Mouse (Mus musculus) gastrocnemius, postnatal 25 days (tissue): ENCODE results near the gene Pwwp2a. TPM values are rescaled to one million over a fixed set of nuclear protein-coding genes. Genes with fewer than 3 reads are reported as not detected.
A peak's percentile ranks its signal among the peaks of the same experiment; 100 is the strongest.

ENCODE experiments used
- DNase-seq: peaks from one replicate; pipeline ENCODE4 v3.0.0; 2022
- long read RNA-seq, 2 experiments: library from polyadenylated mRNA; stranded (forward); transcript quantifications; one replicate each; pipeline ENCODE4 v2.0.0; 2021
- total RNA-seq, 2 experiments: library from RNA; stranded (reverse); gene quantifications; 1 replicate in 1 of 2; 2 replicates in 1 of 2; pipeline ENCODE4 v1.2.3; 2021

Pwwp2a gene
- 10 to 100 TPM; 10.9 to 11.0 TPM for total RNA-seq
- long read RNA-seq, experiment 1, partial matches to known transcripts: 0 of 6 reads
- long read RNA-seq, experiment 1, other reads (novel, unspliced or antisense): 5 of 6 reads
- long read RNA-seq, experiment 2, partial matches to known transcripts: 0 of 3 reads
- long read RNA-seq, experiment 2, other reads (novel, unspliced or antisense): 2 of 3 reads

DNA sequence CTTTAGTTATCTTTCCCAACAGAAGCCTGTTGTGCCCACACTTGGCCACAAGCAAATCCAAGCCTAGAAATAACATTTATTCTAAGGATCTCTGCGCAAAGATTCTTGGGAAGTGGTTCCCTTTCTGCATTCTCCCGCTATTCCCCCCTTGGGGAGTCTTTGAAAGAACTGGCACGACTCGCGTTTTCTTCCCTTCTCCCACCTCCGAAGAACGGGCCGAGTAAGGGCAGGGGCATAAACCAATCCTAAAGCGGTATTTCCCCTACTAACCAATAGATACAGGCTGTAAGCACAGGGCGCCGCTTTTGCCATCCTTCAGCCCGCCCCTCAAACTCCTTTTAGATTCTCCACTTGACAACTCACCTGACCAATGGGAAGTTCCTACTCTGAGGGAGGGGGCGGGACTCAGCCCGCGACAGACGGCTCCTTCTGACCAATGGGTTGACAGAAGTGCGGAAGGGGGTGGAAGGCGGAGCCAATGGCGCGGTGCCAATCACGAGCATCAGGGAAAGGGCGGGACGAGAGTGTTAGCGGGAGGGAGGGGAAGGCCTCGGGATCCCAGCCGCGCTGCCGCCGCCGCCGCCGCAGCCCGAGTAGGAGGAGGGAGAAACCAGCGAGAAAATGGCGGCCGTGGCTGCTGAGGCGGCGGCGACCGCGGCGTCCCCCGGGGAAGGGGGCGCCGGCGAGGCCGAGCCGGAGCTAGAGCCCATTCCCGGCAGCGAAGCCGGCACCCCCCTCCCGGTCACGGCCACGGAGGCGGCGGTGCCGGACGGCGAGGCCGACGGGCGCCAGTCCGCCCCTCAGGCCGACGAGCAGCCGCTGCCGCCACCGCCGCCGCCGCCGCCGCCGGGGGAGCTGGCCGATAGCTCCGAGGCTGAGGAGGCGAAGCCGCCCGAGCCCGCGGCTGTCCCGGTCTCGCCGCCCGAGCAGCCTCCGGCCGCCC lies at the start of gene Pwwp2a:
Pwwp2a (plus strand) TSS at position 527 of the 943 bp plus-strand sequence.
- DNase-seq: peak; percentile 99

DNA sequence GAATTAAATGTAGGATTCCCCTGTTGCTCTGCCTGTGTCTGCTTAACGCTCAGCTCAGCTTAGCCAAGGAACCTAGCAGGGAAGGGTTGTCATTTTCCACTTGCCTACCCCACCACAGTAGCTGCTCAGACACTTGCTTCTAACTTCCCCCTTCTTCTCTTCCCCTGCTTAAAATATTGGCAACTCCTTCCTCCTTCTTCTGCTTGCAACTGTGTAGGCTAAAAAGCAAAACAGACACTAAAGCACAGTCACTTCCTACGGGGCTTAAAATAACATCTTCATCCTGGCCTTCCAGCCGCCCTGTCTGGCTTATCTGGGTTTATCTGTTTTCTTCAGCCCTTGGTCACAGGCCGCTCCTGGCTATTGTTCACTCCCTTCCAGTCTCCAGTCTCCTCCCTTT lies 49.2 kb upstream of the Pwwp2a start:
- DNase-seq: no peak

DNA sequence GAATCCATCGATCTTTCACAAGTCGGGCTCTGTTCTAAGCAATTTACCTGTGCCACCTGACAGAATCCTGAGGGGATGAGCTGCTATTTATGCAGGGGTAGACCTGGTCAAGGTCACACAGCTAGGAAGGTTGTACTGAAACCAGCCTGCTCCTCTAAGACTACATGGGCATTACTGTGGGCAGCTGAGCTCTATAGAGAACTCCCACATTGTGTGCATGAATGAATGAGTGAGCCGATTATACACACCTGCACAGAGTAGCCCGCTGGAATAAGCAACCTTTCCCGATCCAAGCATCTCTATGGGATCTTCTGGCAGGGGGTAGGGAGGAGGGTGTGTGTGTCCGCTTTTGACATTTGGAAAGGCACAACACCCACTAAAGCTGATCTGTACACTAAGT lies 48.6 kb upstream of the Pwwp2a start:
- DNase-seq: no peak

DNA sequence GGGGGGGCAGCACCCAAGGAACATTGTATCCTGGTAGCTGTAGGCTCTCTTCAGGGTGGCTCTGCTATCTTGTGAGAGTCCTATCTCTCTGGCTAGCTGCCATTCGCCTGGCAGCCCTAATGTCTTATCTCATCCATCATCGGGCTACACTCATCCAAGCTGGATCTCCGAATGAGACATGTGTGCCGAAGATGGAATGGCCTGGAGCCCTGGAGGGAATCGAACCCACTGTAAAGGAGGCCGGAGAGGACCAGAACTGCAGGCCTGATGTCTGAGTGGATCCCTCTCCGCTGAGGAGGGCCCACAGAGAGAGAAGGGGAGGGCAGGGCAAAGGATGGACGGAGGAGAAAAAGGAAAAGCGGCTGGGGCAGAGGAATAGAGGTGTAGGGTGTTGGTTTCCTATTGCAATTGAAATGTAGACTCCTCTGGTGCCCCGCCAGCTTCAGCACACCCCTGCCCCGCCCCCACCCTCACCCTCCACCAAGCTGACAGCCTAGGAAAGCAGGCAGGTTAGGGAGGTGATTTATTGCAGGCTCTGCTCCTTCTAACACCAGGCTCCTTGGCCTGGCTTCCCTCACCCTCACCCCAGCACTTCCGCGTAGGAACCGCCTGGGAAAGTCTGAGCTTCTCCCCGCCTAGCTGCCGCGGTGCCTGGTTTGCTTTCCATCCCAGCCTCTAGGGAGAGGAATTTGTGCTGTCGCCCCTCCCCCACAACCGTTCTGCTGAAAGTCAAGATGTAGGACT lies 48.0 kb upstream of the Pwwp2a start:
- DNase-seq: peak; percentile 57

DNA sequence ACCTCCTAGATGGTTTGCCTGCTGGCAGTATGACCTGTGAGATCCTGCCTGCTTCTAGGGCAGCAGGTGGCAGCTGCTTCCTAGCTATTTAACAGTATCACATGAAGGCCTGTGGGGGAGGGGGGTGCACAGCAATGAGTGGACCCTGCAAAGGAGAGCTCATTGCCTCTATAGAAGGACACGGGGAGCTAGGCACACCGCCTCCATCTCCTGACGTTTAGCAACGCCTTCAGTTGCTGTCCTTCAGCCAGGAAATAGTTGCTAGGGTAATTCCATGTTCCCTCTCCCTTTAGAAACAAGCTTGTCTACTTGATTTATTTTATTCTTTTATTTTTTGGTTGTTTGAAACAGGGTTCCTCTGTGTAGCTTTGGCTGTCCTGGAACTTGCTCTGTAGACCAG lies 45.0 kb upstream of the Pwwp2a start:
- no peak for DNase-seq

DNA sequence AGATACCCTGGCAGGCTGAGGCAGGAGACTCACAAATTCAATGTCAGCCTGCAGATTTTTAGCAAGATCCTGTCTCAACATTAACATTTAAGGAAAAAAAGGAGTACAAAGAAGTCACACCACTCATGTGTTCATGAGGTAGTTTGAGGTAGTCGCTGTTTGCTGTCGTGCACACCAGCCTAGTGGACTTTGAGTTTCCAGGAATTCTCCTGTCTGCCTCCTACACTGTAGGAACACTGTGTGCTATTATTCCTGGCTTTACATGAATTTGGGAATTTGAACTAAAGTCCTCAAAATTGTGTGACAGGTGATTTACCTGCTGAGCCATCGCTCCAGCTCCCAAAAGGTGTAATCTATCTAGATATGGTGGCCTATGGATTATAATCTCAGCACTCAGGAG lies 43.3 kb upstream of the Pwwp2a start:
- no peak for DNase-seq

DNA sequence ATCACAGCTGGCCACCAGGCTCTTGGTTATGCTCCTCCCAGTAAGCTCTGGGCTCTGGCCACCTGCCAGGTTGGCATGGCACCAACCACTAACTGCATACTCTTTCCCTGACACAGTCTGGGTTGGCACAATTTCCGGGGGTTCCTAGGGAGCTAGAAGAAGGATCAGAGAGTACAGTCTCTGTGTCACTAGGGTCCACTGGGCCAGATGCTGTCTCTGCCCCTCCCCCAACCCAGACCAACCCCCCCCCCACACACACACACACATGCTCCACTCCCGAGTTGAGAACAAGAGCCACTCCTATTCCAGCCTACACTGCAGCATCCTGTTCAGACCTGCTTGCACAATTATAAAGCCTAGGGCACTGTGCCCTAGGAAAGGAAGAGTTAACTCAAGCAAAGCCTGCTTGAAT lies 38.6 kb upstream of the Pwwp2a start:
- no peak for DNase-seq

DNA sequence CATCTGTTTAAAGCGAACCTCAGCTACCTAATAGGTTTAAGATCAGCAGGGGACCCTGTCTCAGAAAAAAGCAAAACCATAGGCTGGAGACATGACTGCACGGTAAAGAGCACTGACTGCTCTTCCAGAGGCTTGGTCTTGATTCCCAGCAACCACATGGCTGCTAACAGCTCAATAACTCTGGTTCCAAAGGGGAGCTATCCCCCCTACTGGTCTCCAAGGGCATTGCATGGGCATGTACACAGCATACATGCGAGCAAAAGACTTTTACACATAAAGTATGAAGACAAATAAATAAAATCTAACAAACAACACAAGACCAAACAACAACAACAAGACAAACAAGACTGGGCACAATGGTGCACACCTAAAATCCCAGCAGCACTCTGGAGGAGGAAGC lies 36.5 kb upstream of the Pwwp2a start:
- DNase-seq: no peak

DNA sequence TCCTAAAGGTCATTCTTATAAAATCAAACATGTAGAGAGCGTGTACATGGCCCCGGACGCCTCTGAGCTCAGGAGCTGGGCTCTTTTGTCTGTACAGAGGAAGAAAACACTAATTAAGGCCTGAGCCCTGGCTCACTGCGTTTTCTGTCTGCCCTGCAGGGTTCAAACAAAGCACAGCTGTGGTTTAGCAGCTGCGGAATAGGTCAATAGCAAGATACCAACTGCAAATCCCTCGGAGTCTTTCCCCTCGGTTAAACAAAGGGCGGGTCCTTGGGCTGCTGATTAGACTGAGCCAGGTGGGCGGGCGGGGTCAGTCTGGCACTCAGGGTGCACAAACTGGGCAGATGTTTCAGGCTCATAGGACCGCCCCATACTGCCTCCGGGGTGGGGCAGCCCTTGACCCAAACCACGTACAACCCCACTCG lies 28.7 kb upstream of the Pwwp2a start:
- DNase-seq: no peak

DNA sequence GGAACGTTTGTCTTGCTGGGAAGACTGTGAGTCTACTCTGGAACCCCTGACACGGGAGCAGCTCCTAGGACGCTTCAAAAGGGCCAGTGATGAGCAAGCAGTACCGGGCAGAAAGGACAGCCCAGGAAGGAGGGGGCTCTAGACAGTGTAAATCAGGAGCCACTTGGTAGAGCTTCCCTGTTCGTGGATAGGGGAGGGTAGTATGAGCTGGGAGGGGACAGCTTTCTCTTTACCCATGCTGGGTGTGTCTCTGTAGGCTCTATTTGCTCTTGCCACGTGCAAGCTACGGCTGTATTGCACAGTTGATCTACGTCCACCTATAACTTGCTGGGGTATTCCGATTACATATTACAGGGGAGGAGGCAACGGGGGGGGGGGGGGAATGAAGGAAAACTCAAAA lies 25.3 kb upstream of the Pwwp2a start:
- DNase-seq: no peak

DNA sequence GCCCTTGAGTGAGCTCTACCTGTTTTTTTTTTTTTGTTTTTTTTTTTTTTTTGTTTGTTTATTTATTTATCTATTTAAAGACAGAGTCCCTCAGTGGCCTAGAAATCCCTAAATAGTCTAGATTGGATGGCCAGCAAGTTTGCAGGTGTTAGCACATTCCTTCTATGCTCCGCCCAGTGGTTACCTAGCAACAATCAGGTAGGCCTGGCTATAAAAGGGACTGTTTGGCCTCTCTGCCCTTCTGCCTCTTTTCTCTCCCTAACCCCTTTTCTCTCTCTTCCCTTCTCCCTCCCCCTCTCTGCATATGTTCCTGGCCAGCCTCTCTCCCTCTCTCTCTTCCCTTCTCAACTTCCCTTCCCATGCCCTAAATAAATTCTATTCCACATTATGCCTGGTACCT lies 23.8 kb upstream of the Pwwp2a start:
- DNase-seq: no peak

DNA sequence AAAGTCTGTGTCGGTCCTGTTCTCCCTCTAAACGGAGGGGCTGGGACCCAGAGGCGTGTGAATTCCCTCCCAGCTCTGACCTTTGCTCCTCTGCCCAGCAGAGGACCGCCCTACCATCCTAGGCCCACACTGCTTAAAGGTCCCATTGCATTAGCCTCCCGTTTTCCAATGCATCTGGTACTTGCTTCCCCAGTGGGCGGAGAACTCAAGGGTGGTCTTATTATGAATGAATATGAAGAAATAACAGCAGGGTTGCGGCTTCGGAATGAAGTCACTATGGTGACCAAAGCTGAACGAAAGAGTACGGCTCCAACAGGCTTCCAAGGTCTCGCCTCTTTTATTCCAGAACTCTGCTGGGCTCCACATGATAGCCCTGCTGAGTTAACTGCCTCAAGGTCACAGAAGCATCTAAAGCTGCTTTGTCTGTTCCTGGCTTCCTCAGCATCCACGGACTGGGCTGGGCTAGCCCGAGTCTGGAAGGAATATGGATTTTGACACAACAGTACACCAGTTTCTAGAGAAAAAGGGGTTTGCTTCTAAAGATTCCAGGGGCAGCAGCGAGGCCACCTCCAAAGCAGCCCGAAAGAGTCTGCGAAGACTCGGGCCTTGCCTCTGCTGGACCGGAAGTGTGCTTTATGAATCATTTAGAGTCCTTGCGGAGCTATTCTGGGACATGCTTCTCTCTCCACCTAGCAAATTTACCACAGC lies 14.6 kb upstream of the Pwwp2a start:
- no peak for DNase-seq

DNA sequence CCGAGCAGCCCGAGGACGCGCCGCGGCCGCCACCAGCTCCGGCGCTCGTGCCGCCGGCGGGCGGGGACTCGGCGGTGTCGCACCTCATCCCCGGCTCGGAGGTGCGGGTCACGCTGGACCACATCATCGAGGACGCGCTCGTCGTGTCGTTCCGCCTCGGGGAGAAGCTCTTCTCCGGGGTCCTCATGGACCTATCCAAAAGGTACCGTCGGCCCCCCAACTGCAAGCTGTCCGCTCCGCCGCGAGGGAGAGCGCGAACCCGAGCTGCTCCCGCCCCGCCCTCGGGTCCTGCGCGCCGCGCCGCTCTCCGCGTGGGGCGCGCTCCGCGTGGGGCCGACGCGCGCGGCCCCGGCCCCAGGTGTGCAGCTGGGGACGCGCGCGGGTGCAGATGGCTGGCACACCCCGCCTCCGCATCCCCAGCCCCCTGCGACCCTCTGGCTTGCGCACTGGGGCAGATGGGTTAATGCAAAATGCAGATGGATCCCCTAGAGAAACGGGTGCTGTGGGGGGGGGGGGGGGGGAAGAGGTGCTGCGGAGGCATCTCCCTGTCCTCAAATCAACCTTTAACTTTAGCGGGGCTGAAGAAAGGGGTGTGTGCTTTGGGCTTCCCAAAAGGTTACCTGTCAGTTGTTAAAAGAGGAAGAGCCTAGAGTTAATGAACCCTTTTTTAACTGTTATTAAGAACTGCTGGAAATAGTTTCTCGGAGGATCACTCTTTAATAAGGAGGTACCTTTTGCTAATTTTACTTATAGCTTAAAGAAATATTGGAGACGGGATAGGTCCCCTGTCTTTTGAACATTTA lies 818 bp downstream of the Pwwp2a start:
- DNase-seq: peak; percentile 35

DNA sequence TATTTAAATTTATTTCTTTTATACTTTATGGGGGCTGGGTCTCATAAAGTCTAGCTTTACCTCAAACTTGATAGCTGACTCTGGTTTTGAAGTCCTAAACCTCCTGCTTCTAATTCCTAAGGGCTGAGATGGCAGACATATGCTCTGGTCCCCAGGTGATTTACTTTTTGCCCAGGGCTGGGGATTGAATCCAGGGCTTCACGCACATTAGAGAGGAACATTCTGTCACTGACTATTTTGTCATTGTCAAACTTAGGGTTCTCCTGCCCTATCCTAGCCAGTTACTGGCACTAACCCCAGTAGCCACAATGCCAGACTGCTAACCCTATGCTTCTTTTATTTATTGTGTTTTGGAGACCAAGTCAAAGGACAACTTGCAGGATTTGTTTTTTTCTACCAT lies 7.1 kb downstream of the Pwwp2a start:
- DNase-seq: no peak

DNA sequence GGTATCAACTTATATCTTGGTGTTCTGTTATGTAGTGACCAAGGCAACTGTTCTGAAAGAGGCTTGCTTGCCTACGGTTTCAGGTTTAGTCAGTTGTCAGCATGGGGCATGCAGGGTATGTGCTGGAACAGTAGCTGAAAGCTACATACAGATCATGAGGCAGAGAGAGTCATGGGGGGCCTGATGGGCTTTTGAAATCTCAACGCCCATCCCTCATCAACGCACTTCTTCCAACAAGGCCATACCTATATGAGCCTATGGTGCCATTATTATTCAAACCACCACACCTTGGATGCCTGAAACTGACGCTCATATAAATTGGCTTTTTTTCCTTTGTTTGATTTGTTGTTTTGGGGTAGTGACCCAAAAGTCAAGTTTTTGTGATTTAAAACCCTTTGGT lies 14.8 kb downstream of the Pwwp2a start:
- no peak for DNase-seq

DNA sequence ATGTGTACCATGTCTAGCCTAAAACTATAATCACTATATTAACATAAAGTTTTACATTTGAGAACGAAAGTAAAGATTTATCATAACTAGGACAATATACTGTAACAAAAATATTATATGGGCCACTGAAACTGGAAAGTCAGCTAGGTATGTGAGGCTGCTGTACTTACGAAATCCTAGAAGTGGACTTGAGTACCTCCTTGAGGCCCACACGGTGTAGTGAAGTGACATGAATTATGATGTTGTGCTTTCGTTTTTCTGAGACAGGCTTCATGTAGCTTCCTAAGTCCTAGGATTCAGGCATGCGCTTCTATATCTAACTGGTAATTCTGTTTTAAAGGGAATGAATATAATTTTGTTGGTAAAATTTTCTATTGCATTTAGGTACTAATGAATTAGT lies 16.8 kb downstream of the Pwwp2a start:
- DNase-seq: no peak

DNA sequence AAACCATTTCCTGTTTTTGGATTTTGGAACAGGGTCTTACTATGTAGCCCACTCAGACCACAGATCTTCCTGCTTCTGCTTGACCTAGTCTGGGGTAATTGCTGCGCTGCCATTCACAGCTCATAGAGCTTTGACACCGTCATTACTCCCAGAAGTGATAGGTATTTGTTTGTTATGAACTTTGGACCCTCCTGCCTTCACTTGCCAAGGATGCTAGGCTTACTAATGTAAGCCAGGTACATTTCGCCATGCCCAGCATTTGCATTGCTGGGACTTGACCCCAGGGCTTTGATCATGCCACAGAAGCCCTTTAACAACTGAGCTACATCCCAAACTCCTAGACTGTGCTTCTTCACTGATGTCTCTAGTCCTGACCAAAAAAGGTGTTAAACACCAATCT lies 18.5 kb downstream of the Pwwp2a start:
- DNase-seq: no peak

DNA sequence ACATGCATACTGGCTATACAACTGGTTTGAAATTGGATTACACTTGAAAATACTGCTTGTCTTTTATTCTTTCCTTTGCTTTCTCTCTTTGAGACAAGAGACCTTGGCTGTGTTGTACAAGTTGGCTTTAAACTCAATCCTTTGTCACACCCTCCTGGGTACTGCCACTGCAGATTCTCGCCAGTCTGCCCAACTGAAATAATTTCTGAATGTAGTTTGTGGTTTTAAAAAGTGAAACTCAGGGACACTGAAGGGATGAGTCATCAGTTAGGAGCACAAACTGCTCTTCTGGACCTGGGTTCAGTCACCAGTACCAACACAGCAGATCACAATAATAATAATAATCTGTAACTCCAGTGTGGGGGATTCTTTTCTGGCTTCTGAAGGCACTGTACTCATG lies 21.8 kb downstream of the Pwwp2a start:
- no peak for DNase-seq

DNA sequence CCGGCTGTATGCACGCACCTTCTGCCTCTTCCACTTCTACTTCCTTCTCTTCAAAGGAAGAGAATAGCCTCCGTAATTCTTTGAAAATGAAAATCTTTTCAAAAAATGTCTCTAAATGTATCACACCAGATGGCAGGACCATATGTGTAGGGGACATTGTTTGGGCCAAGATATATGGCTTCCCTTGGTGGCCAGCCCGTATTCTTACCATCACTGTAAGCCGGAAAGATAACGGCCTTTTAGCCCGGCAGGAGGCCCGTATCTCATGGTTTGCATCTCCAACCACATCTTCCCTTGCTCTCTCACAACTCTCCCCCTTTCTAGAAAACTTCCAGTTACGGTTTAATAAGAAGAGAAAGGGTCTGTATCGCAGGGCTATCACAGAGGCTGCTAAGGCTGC lies 24.0 kb downstream of the Pwwp2a start:
- DNase-seq: no peak

DNA sequence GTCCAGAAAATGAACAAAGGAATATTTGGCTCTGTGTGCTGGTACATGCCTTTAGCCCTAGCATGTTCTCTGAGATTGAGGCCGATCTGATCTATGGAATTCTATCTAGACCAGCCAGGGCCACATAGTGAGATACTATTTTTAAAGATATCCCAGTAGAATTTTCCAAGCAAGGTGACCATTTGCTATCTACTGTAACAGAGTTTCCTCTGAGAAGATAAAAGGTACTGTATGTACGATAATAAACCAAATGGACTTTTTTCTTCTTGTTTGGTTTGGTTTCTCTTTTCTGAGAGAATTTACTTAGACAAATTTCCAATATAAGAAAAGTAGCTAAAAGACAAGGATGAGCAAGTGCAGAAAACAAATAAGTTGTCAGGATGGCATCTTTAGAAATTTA lies 26.6 kb downstream of the Pwwp2a start:
- no peak for DNase-seq

DNA sequence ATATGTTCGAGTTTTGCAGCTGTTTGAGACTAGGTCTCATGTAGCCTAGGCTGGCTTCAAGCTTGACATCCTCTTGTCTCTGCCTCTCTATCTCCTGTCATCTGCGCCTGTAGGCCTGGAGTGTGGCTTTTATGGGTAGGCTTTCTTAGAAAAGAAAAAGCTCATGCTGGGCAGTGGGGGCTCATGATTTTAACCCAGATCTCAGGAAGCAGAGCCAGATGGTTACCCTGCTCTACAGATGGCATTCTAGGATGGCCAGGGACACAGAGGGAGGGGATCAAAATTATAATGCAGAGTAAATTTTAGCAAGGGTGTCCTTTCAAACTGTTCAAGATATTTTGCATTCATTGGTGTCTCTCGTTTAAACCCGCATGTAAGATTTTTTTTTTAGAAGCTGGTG lies 30.4 kb downstream of the Pwwp2a start:
- no peak for DNase-seq

DNA sequence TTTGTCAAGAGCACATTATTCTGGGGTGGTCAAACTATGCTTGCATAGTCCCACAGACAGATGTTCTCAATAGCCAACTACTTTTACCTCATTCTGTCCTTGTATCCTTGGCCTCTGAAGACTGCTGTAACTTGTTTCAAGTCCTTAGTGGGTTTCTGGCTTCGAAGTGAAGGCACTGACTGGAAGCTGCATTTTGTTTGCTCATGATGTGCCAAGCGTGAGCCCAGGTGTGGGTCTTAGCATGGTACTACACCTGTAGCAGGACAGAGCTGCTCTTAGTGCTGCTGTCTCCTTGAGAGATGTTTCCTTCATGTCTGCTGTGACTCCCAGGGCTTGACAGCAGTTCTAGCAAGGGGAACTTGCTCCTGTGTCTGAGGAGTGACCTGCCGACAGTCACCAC lies 41.6 kb downstream of the Pwwp2a start:
- DNase-seq: no peak
